Comparison of ENCODE assay signal across 10 mouse cellular contexts in the genomic region with DNA sequence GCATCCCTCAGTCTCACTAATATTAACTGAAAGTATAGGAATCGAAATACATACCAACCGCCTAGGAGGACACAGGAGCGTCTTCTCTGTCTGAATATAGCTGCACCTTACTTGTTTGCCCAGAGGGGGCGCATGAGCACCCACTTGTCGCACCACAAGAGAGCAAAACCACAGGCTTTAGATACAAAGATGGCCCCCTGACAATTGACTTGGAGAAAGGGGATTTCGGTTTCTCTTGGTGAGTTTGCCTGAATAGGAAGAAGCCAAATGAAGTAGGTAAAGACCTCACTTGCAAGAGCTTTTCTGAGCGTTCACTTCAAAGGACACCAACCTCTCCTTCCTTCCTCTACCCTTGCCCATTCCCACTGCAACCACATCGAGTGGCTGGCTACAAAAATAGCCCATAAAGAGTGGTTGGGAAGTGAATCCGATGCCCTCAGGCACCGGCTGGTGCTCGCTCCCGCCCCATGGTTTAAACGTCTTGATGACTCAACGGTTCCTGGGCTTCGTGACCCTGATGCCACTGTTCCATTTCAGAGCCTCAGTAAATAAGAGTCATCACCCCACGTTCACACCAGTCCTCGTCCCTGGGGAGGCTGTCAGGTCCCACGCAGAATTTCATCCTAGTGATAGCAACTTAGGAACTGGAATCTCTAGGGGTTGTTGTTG.
DNase-seq lines count a peak whose midpoint lies in the region; ATAC-seq and TF ChIP-seq lines count a peak whose summit lies in the region.
"Had no signal": no experiment of that assay in that cellular context is flagged by ENCODE, and none has a peak within 500 bp of the region (broad histone marks: within the 10 kb centered on the region; RNA-seq: fewer than 3 reads in every experiment).

No protein-coding gene starts in this region.

- peak; percentile 51 for TF ChIP-seq RAD21 in MEL (IDR thresholded peaks at IDR 0.05; ENCODE audit: low read depth, low read length)

- H3K4me2 ChIP-seq in midbrain, postnatal 0 days (ENCODE audit: low read depth, low read length, poor library complexity, severe bottlenecking) = no peak overlapping the region
- H3K4me2 ChIP-seq: heart, embryonic 13.5 days had no signal

- H3K4me3 ChIP-seq in midbrain, postnatal 0 days (ENCODE audit: low read depth, low read length) = no peak overlapping the region
- no peak overlapping the region for H3K4me3 ChIP-seq in midbrain, embryonic 10.5 days
- H3K4me3 ChIP-seq in MEL (ENCODE audit: control insufficient read depth in 1 of 2, insufficient read depth in 1 of 2, low read depth in 2 of 2, low read length in 2 of 2) = peak overlapping the region; percentile 31 to 47
- H3K4me3 ChIP-seq in liver, adult 2 months (ENCODE audit: insufficient read depth, low read depth, low read length) = no peak overlapping the region
- H3K4me3 ChIP-seq: erythroblast, embryonic 14.5 days; heart, embryonic 13.5 days had no signal

- no peak overlapping the region for H3K9ac ChIP-seq in midbrain, postnatal 0 days (replicated peaks; ENCODE audit: low read length, poor library complexity, severe bottlenecking)
- no peak overlapping the region for H3K9ac ChIP-seq in MEL (ENCODE audit: control insufficient read depth, low read depth, low read length, poor library complexity, severe bottlenecking)
- H3K9ac ChIP-seq in liver, adult 2 months (ENCODE audit: low read depth, low read length) = no peak overlapping the region
- H3K9ac ChIP-seq: heart, embryonic 13.5 days had no signal

- H3K9me3 ChIP-seq in midbrain, postnatal 0 days (ENCODE audit: low read length) = no peaks in the 10 kb centered on the region
- no peaks in the 10 kb centered on the region for H3K9me3 ChIP-seq in midbrain, embryonic 10.5 days (replicated peaks)
- no peaks in the 10 kb centered on the region for H3K9me3 ChIP-seq in MEL (replicated peaks; ENCODE audit: insufficient read depth, low read length)
- H3K9me3 ChIP-seq: heart, embryonic 13.5 days had no signal

- no peak for TF ChIP-seq POLR2A in MEL (IDR thresholded peaks at IDR 0.05; ENCODE audit: control insufficient read depth in 1 of 2, insufficient read depth in 1 of 2, low read depth in 1 of 2, low read length in 2 of 2, poor library complexity in 1 of 2)
- no peak for TF ChIP-seq POLR2A in liver, adult 2 months (IDR thresholded peaks at IDR 0.05; ENCODE audit: extremely low read depth, insufficient read depth, low read length)

- H3K36me3 ChIP-seq in midbrain, postnatal 0 days (ENCODE audit: insufficient read depth, low read length) = no peaks in the 10 kb centered on the region
- no peaks in the 10 kb centered on the region for H3K36me3 ChIP-seq in midbrain, embryonic 10.5 days
- peaks cover 0 to 9% of the 10 kb centered on the region in 2 experiments; a peak in 2 of 4 replicates for H3K36me3 ChIP-seq in MEL (ENCODE audit: control insufficient read depth in 1 of 2, insufficient read depth in 2 of 2, low read length in 2 of 2)
- H3K36me3 ChIP-seq in liver, adult 2 months (ENCODE audit: control insufficient read depth, insufficient read depth, low read length) = no peaks in the 10 kb centered on the region
- H3K36me3 ChIP-seq: heart, embryonic 13.5 days had no signal

- WGBS in midbrain, postnatal 0 days = 86% methylated on average over 18 of the region's 18 CpGs
- 82% methylated on average over 18 of the region's 18 CpGs for WGBS in midbrain, embryonic 10.5 days
- WGBS in liver, adult 2 months = 78% methylated on average over 18 of the region's 18 CpGs

- no peaks in the 10 kb centered on the region for H3K79me2 ChIP-seq in MEL (ENCODE audit: control insufficient read depth, insufficient read depth, low read length, poor library complexity)
- no peaks in the 10 kb centered on the region for H3K79me2 ChIP-seq in liver, adult 2 months (ENCODE audit: control insufficient read depth, insufficient read depth, low read length)

- H3K27me3 ChIP-seq in midbrain, postnatal 0 days (ENCODE audit: insufficient read depth, low read length) = no peaks in the 10 kb centered on the region
- H3K27me3 ChIP-seq in midbrain, embryonic 10.5 days (ENCODE audit: low read depth, poor library complexity, severe bottlenecking) = no peaks in the 10 kb centered on the region
- H3K27me3 ChIP-seq in MEL (ENCODE audit: control insufficient read depth in 1 of 2, insufficient read depth in 2 of 2, low read length in 2 of 2) = no peaks in the 10 kb centered on the region
- no peaks in the 10 kb centered on the region for H3K27me3 ChIP-seq in liver, adult 2 months (ENCODE audit: control insufficient read depth, insufficient read depth, low read length)
- H3K27me3 ChIP-seq: heart, embryonic 13.5 days had no signal

- peak; percentile 37 for TF ChIP-seq CTCF in midbrain, postnatal 0 days (IDR thresholded peaks at IDR 0.05)
- TF ChIP-seq CTCF in MEL (IDR thresholded peaks at IDR 0.05 in 2 of 3, conservative IDR thresholded peaks at IDR 0.05 in 1 of 3; ENCODE audit: control insufficient read depth in 1 of 3, insufficient read depth in 1 of 3, low read depth in 2 of 3, low read length in 3 of 3, poor library complexity in 1 of 3, severe bottlenecking in 1 of 3) = peak; percentile 63 to 72 (median 69)
- TF ChIP-seq CTCF in liver, adult 2 months (IDR thresholded peaks at IDR 0.05; ENCODE audit: low read depth, low read length) = peak; percentile 37; the same call in 1 of the 2 replicates

- H3K27ac ChIP-seq in midbrain, postnatal 0 days (ENCODE audit: low read depth, low read length) = no peak overlapping the region
- no peak overlapping the region for H3K27ac ChIP-seq in midbrain, embryonic 10.5 days (replicated peaks)
- no peak overlapping the region for H3K27ac ChIP-seq in MEL (ENCODE audit: control insufficient read depth, low read depth, low read length)
- no peak overlapping the region for H3K27ac ChIP-seq in liver, adult 2 months (replicated peaks; ENCODE audit: insufficient read depth, low read depth, low read length)
- H3K27ac ChIP-seq: heart, embryonic 13.5 days; macrophage had no signal

- DNase-seq in midbrain, postnatal 0 days (ENCODE audit: low spot score) = no peak
- DNase-seq in midbrain, embryonic 10.5 days (ENCODE audit: low spot score) = no peak
- DNase-seq in MEL (ENCODE audit: low read depth, low spot score) = peak; percentile 80
- no peak for DNase-seq in liver, adult 2 months (ENCODE audit: extremely low read depth, low read depth, low spot score)
- DNase-seq in thymus, postnatal 25 days = peak; percentile 57
- no peak for DNase-seq in embryo, embryonic 11 days
- no peak for DNase-seq in kidney, postnatal 4 days

- H3K4me1 ChIP-seq in midbrain, postnatal 0 days (ENCODE audit: insufficient read depth, low read length) = no peaks in the 10 kb centered on the region
- peaks cover 13% of the 10 kb centered on the region for H3K4me1 ChIP-seq in midbrain, embryonic 10.5 days
- H3K4me1 ChIP-seq in MEL (ENCODE audit: control insufficient read depth in 1 of 2, insufficient read depth in 2 of 2, low read length in 2 of 2) = peaks cover 3 to 18% of the 10 kb centered on the region in 2 experiments; a peak in 3 of 4 replicates
- peaks cover 3% of the 10 kb centered on the region; the same call in 1 of the 2 replicates for H3K4me1 ChIP-seq in liver, adult 2 months (ENCODE audit: control insufficient read depth, insufficient read depth, low read length)

- ATAC-seq in midbrain, postnatal 0 days (ENCODE audit: low FRiP score) = no peak

- no peak for TF ChIP-seq EP300 in MEL (IDR thresholded peaks at IDR 0.05; ENCODE audit: low read depth in 1 of 2, low read length in 2 of 2)

TF ChIP-seq in MEL, 35 proteins besides CTCF, POLR2A, EP300 and RAD21:
- TF ChIP-seq SMC3 (IDR thresholded peaks at IDR 0.05; ENCODE audit: low read depth, low read length) (peak; percentile 32), HCFC1 (IDR thresholded peaks at IDR 0.05; ENCODE audit: low read depth, low read length) (no peak), GATA1 (IDR thresholded peaks at IDR 0.05; ENCODE audit: low read depth, low read length) (0 out of 2 replicates have a peak, but pooled peaks have one; percentile 14), RCOR1 (IDR thresholded peaks at IDR 0.05; ENCODE audit: low read depth, low read length) (no peak), ZC3H11A (IDR thresholded peaks at IDR 0.05; ENCODE audit: low read depth, low read length) (0 out of 2 replicates have a peak, but pooled peaks have one; percentile 23)

Comparison
In these comparisons a context has a peak if more than half of its experiments do, and no peak if none do; other contexts are left out.
1. DNase-seq: peak in MEL (single experiment) and thymus, postnatal 25 days (single experiment); none in midbrain, postnatal 0 days (single experiment), midbrain, embryonic 10.5 days (single experiment), liver, adult 2 months (single experiment), embryo, embryonic 11 days (single experiment) and kidney, postnatal 4 days (0 of 2).
2. H3K4me3 ChIP-seq: peak in MEL (2 of 2); none in midbrain, postnatal 0 days (single experiment), midbrain, embryonic 10.5 days (single experiment) and liver, adult 2 months (single experiment).
3. Peak in every context shown above with its lines, with median percentiles within 50 percentile points of each other: CTCF ChIP-seq.